Mouse (Mus musculus): Measurements from ENCODE around the gene Larp1. TPM values are rescaled to one million over a fixed set of nuclear protein-coding genes. Genes with fewer than 3 reads are reported as not detected.

The Larp1 gene
- total and polyA plus RNA-seq, 3 experiments: 73.9 to 2,325 (median 201) TPM

GRCm38 (mm10) chr11:57979621-57980020 is 29.2 kb upstream of the Larp1 start:
- Histone ChIP-seq H3K4me3 (ENCODE audit: control insufficient read depth in 1 of 2, insufficient read depth in 1 of 2, low read depth in 2 of 2, low read length in 2 of 2) (no peak overlapping the region), H3K4me1 (ENCODE audit: control insufficient read depth in 1 of 2, insufficient read depth in 2 of 2, low read length in 2 of 2) (peaks cover 5 to 8% of the 10 kb centered on the region in 2 experiments; a peak in 3 of 4 replicates), H3K27me3 (ENCODE audit: control insufficient read depth in 1 of 2, insufficient read depth in 2 of 2, low read length in 2 of 2) (peaks cover 2 to 6% of the 10 kb centered on the region in 2 experiments; a peak in 2 of 4 replicates), H3K36me3 (ENCODE audit: control insufficient read depth in 1 of 2, insufficient read depth in 2 of 2, low read length in 2 of 2) (peaks cover 0 to 6% of the 10 kb centered on the region in 2 experiments; a peak in 2 of 4 replicates), H3K79me2 (ENCODE audit: control insufficient read depth, insufficient read depth, low read length, poor library complexity) (no peaks in the 10 kb centered on the region), H3K9ac (ENCODE audit: control insufficient read depth, low read depth, low read length, poor library complexity, severe bottlenecking) (no peak overlapping the region), H3K9me3 (replicated peaks; ENCODE audit: insufficient read depth, low read length) (no peaks in the 10 kb centered on the region), H3K27ac (ENCODE audit: control insufficient read depth, low read depth, low read length) (no peak overlapping the region)
- DNase-seq (ENCODE audit: low read depth, low spot score): no peak
- no peak for TF ChIP-seq EP300 (IDR thresholded peaks at IDR 0.05; ENCODE audit: low read depth in 1 of 2, low read length in 2 of 2)
- no peak for TF ChIP-seq POLR2A (IDR thresholded peaks at IDR 0.05; ENCODE audit: control insufficient read depth in 1 of 2, insufficient read depth in 1 of 2, low read depth in 1 of 2, low read length in 2 of 2, poor library complexity in 1 of 2)
- TF ChIP-seq NRF1 (IDR thresholded peaks at IDR 0.05; ENCODE audit: insufficient read depth, low read depth, low read length, poor library complexity, severe bottlenecking): no peak
- no peak for TF ChIP-seq MEF2A (IDR thresholded peaks at IDR 0.05; ENCODE audit: extremely low read depth, insufficient replicate concordance, low read depth, low read length, poor library complexity, severe bottlenecking)
- TF ChIP-seq RCOR1 (IDR thresholded peaks at IDR 0.05; ENCODE audit: low read depth, low read length): no peak
- no peak for TF ChIP-seq ZC3H11A (IDR thresholded peaks at IDR 0.05; ENCODE audit: low read depth, low read length)
- TF ChIP-seq MAFK (IDR thresholded peaks at IDR 0.05; ENCODE audit: borderline replicate concordance, low read depth, low read length): no peak
- TF ChIP-seq ETS1 (IDR thresholded peaks at IDR 0.05; ENCODE audit: low read depth, low read length): no peak
- TF ChIP-seq TBP (IDR thresholded peaks at IDR 0.05; ENCODE audit: low read depth, low read length): no peak
- TF ChIP-seq ZKSCAN1 (IDR thresholded peaks at IDR 0.05; ENCODE audit: low read depth, low read length): no peak
- no peak for TF ChIP-seq USF1 (IDR thresholded peaks at IDR 0.05; ENCODE audit: low read depth, low read length)
- TF ChIP-seq TAL1 (IDR thresholded peaks at IDR 0.05; ENCODE audit: low read length): no peak
- no peak for TF ChIP-seq RAD21 (IDR thresholded peaks at IDR 0.05; ENCODE audit: low read depth, low read length)
- no peak for TF ChIP-seq ZMIZ1 (IDR thresholded peaks at IDR 0.05; ENCODE audit: low read depth, low read length)
- no peak for TF ChIP-seq NELFE (IDR thresholded peaks at IDR 0.05; ENCODE audit: low read depth, low read length)
- no peak for TF ChIP-seq GABPA (IDR thresholded peaks at IDR 0.05; ENCODE audit: low read depth, low read length)
- TF ChIP-seq MXI1 (IDR thresholded peaks at IDR 0.05; ENCODE audit: low read depth, low read length): no peak
- no peak for TF ChIP-seq BHLHE40 (IDR thresholded peaks at IDR 0.05; ENCODE audit: borderline replicate concordance, low read depth, low read length)
- TF ChIP-seq HCFC1 (IDR thresholded peaks at IDR 0.05; ENCODE audit: low read depth, low read length): no peak
- TF ChIP-seq ZNF384 (IDR thresholded peaks at IDR 0.05; ENCODE audit: low read depth, low read length): no peak
